Mouse (Mus musculus): Measurements from ENCODE around the gene Fcho2.

Gene Fcho2

GRCm38 (mm10) chr13:98673922-98674321 lies 141.3 kb downstream of the Fcho2 start:
- DNase-seq (ENCODE audit: low spot score) = no peak
